Mouse (Mus musculus): ENCODE measurements around the gene Vmn1r165.
"Not testable (repeated sequence)": the region's sequence is repeated elsewhere in the genome, so short reads cannot be mapped to it uniquely, and the experiment has no call there.

Gene Vmn1r165

GRCm38 (mm10) chr7:23217032-23217431 is at the start of gene Vmn1r165:
Vmn1r165 (plus strand) TSS chr7:23217332.
- not testable (repeated sequence) for DNase-seq (ENCODE audit: low read depth, low spot score)

DNA sequence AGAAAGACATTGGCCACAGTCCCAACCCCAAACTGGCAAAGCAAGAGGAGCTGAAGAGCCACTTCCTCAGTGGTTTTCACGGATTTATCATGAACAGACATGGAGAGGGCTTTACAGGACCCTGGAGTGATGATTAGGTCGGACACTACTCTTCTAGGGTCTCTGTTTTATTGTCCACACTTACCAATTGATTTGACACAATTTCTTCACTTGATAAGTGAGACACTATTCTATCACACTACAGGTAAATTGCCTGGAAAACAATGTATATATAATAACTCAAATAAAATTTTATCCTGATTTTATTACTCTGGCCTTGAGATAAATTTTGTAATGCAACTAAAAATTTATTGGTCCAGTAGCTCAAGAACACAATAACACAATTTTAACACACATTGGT is 34.5 kb downstream of the Vmn1r165 start, which contains the start of gene Vmn1r166:
Vmn1r166 (minus strand) TSS at position 101 of the 400 bp plus-strand sequence.
- DNase-seq (ENCODE audit: low read depth, low spot score): not testable (repeated sequence)

Measured in A20 (cell line).